Mouse (Mus musculus): ENCODE measurements around the gene Serpinb9b.

Gene Serpinb9b

GRCm38 (mm10) chr13:33043542-33043941, 16.3 kb downstream of the Serpinb9b start:
- DNase-seq (ENCODE audit: low spot score): no peak

GRCm38 (mm10) chr13:33047234-33047633, 20.0 kb downstream of the Serpinb9b start:
- DNase-seq (ENCODE audit: low spot score): no peak

- DNase-seq (ENCODE audit: low spot score): no peak
Measured at GRCm38 (mm10) chr13:33048187-33048586, 21.0 kb downstream of the Serpinb9b start.

- no peak for DNase-seq (ENCODE audit: low spot score)
Measured at GRCm38 (mm10) chr13:33051697-33052096, 24.5 kb downstream of the Serpinb9b start.

GRCm38 (mm10) chr13:33063048-33063447, 35.8 kb downstream of the Serpinb9b start:
- no peak for DNase-seq (ENCODE audit: low spot score)

GRCm38 (mm10) chr13:33067387-33067977, 40.3 kb downstream of the Serpinb9b start:
- DNase-seq (ENCODE audit: low spot score): no peak

- DNase-seq (ENCODE audit: low spot score): no peak
Measured at GRCm38 (mm10) chr13:33068164-33068563, 40.9 kb downstream of the Serpinb9b start.

GRCm38 (mm10) chr13:33071776-33072175, 44.6 kb downstream of the Serpinb9b start:
- DNase-seq (ENCODE audit: low spot score): no peak

GRCm38 (mm10) chr13:33074029-33074428, 46.8 kb downstream of the Serpinb9b start:
- peak; percentile 7 for DNase-seq (ENCODE audit: low spot score)

- DNase-seq (ENCODE audit: low spot score): no peak
Measured at GRCm38 (mm10) chr13:33076247-33076646, 49.0 kb downstream of the Serpinb9b start.

- peak; percentile 23 for DNase-seq (ENCODE audit: low spot score)
Measured at GRCm38 (mm10) chr13:33077026-33077685, 49.9 kb downstream of the Serpinb9b start.

- no peak for DNase-seq (ENCODE audit: low spot score)
Measured at GRCm38 (mm10) chr13:33078056-33078705, 51.0 kb downstream of the Serpinb9b start, which contains the start of gene Serpinb1b. Serpinb1b (plus strand) TSS chr13:33078575.

GRCm38 (mm10) chr13:33079391-33079790, 52.2 kb downstream of the Serpinb9b start:
- DNase-seq (ENCODE audit: low spot score): no peak

GRCm38 (mm10) chr13:33080356-33080755, 53.1 kb downstream of the Serpinb9b start:
- DNase-seq (ENCODE audit: low spot score): no peak

GRCm38 (mm10) chr13:33083834-33084233, 56.6 kb downstream of the Serpinb9b start:
- no peak for DNase-seq (ENCODE audit: low spot score)

GRCm38 (mm10) chr13:33084975-33085694, 57.9 kb downstream of the Serpinb9b start:
- DNase-seq (ENCODE audit: low spot score): no peak

GRCm38 (mm10) chr13:33085695-33086432, 58.6 kb downstream of the Serpinb9b start:
- no peak for DNase-seq (ENCODE audit: low spot score)

- no peak for DNase-seq (ENCODE audit: low spot score)
Measured at GRCm38 (mm10) chr13:33089566-33089965, 62.4 kb downstream of the Serpinb9b start.

GRCm38 (mm10) chr13:33090546-33090945, 63.3 kb downstream of the Serpinb9b start:
- no peak for DNase-seq (ENCODE audit: low spot score)

GRCm38 (mm10) chr13:33091306-33091705, 64.1 kb downstream of the Serpinb9b start:
- no peak for DNase-seq (ENCODE audit: low spot score)

Measured in spleen, adult 12 weeks (tissue).